Mouse (Mus musculus): Measurements from ENCODE around the gene Ccar1. TPM values are rescaled to one million over a fixed set of nuclear protein-coding genes. Genes with fewer than 3 reads are reported as not detected.
"Not testable (repeated sequence)": the region's sequence is repeated elsewhere in the genome, so short reads cannot be mapped to it uniquely, and the experiment has no call there.

Ccar1 gene
- polyA plus RNA-seq, 1 experiment = 0.70 TPM

DNA sequence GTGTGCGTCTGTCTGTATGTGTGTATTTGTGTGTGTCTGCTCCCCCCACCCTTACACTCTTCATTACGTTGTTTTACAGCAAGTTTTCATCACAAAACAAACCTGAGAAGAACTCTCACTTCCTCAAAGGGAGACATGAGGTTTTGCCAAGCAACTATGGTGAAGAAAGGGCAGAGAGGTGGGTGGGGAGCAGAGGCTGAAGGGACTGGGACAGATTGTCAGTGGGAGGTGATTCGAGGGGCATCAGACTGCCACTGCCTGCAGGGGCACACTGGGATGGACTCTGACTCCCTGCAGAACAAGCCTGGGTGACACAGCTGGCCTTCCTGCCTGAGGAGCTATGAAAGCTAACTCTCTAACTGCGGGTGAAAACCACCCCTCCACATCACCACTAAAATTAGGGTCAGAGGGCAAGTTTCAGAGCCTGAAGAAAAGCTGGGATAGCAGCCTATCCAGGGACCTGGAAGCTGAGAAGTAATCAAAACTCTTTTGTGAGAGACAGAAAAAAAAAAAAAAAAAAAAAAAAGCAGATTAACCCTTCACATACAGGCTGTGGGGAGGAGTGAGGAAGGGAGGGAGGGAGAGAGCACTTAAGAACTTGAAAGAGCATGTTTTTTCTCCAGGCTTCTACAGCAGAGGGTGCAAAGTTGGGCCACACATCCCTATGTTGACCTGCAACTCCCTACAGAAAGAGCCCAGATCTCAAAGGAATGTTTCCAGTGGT lies 55.0 kb downstream of the Ccar1 start:
- no peaks in the 10 kb centered on the region for H3K4me1 ChIP-seq (ENCODE audit: control insufficient read depth)
- peaks cover 20% of the 10 kb centered on the region for H3K36me3 ChIP-seq (ENCODE audit: control insufficient read depth)
- H3K27me3 ChIP-seq (ENCODE audit: control insufficient read depth) = no peaks in the 10 kb centered on the region
- H3K9me3 ChIP-seq (ENCODE audit: control insufficient read depth, low read length) = no peaks in the 10 kb centered on the region
- no peak overlapping the region for H3K4me3 ChIP-seq (replicated peaks)
- TF ChIP-seq TAL1 (IDR thresholded peaks at IDR 0.05; ENCODE audit: low read length) (no peak), GATA1 (IDR thresholded peaks at IDR 0.05; ENCODE audit: low read length) (no peak)

DNA sequence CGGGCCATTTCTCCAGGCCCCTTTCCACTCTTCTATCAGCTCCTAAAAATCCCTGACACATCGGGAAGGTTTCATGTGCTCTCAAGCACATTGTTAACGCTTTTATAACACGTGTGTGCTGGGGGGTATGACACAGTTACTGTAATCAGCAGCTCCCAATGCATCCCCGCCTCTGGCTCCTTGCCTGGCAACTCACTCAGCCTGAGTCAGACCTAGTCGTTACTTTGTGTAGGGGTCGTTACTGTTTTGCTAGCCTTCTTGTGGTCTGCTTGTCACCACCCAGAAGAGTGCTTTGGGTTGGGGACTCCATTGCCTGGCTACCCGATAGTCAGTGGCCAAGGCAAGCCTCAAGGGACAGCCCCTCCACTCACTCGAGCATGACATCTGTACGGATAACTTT lies 61.3 kb downstream of the Ccar1 start:
- H3K27me3 ChIP-seq (ENCODE audit: control insufficient read depth) = peaks cover 29% of the 10 kb centered on the region
- no peak overlapping the region for H3K4me3 ChIP-seq (replicated peaks)
- H3K36me3 ChIP-seq (ENCODE audit: control insufficient read depth) = no peaks in the 10 kb centered on the region
- H3K4me1 ChIP-seq (ENCODE audit: control insufficient read depth) = peaks cover 5% of the 10 kb centered on the region
- TF ChIP-seq TAL1 (IDR thresholded peaks at IDR 0.05; ENCODE audit: low read length) (no peak), GATA1 (IDR thresholded peaks at IDR 0.05; ENCODE audit: low read length) (no peak)
- no peaks in the 10 kb centered on the region for H3K9me3 ChIP-seq (ENCODE audit: control insufficient read depth, low read length)

DNA sequence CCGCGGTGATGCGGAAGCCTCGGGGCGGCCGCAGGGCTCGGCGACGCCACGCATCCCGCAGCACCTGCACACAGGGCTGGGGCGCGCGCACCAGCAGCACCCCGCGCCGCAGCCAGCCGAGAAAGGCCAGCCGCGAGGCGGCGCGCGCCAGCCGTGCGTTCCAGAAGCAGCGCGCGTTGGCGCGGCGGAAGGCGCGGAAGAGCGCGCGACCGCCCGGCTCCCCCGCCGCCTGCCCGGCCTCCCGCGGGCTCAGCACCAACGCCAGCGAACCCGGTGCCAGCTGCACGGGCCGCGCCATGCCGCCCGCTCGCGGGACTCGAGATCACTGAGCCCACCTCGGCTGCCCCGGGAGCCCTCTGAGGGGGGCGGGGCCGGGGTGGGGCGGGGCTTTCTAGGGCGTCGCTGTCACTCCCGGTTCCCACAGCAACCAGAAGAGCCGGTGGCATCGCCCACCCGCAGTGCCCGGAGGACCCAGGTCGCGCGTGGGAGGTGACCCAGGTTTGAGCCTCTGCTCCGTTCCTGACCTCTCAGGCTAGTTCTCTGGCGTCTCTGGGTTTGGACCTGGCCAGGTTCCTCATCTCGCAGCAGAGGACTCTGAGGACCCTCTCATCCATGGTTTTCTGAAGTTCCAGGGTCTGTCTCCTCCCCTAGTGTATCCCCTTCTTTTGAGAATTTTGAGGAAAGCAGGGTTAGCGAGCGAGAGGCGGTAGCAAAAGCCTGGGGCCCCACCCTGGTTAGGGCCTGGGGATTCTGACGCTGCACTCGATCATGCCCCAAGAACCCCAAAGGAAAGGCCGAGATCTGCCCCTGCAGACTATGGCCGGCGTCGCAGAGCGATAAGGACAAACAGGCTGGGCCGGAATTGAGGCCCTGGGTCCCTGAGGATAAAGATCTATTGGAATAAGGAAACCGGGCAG lies 66.1 kb downstream of the Ccar1 start, which contains the start of gene Stox1:
Gene Stox1, minus strand, starts transcription at position 358 of the 917 bp plus-strand sequence.
- TF ChIP-seq GATA1 (IDR thresholded peaks at IDR 0.05; ENCODE audit: low read length) (no peak), TAL1 (IDR thresholded peaks at IDR 0.05; ENCODE audit: low read length) (no peak)
- Histone ChIP-seq H3K36me3 (ENCODE audit: control insufficient read depth) (no peaks in the 10 kb centered on the region), H3K4me1 (ENCODE audit: control insufficient read depth) (peaks cover 10% of the 10 kb centered on the region), H3K4me3 (replicated peaks) (peak within 1 kb of the TSS; percentile 64), H3K9me3 (ENCODE audit: control insufficient read depth, low read length) (no peaks in the 10 kb centered on the region), H3K27me3 (ENCODE audit: control insufficient read depth) (peaks cover 71% of the 10 kb centered on the region)

DNA sequence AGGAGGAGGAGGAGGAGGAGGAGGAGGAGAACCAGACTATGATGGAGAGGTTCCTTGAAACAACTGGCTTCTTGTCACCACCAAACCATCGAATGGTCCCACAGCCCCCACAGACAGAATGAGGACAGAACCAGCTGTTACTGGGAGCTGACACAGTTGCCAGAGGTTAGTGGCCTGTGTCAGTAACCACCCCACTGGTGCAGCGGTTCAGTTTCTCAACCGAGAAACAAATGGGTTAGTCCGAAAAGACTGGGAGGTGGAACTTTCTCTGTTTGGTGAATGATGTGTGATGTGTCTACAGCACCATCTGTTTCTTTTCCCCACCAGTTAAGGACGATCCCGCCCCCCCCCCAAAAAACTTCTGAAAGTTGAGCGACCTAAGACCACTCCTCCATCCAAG lies 67.2 kb downstream of the Ccar1 start:
- Histone ChIP-seq H3K27me3 (ENCODE audit: control insufficient read depth) (peaks cover 70% of the 10 kb centered on the region), H3K36me3 (ENCODE audit: control insufficient read depth) (no peaks in the 10 kb centered on the region), H3K9me3 (ENCODE audit: control insufficient read depth, low read length) (no peaks in the 10 kb centered on the region), H3K4me1 (ENCODE audit: control insufficient read depth) (peaks cover 10% of the 10 kb centered on the region), H3K4me3 (replicated peaks) (no peak overlapping the region)
- no peak for TF ChIP-seq TAL1 (IDR thresholded peaks at IDR 0.05; ENCODE audit: low read length)
- TF ChIP-seq GATA1 (IDR thresholded peaks at IDR 0.05; ENCODE audit: low read length) = no peak

DNA sequence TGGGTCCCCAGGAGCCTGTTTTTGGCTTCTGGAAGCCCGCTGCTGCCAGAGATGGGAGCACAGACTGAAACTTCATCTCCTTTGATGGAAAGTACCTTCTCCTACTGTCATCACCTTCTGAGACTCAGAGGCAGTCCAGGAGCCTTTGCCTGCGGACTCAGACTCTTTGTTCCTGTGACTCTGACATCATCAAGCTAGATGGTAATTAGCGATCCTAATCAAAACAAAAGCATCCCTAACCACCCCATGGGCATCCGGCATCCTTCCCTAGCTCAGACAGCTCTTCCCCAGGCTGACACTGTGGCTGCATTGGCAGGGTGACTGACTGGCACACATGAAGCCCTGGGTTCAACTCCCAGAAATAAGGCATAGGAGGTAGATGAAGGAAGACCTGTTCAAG lies 69.4 kb downstream of the Ccar1 start:
- Histone ChIP-seq H3K4me1 (ENCODE audit: control insufficient read depth) (peaks cover 10% of the 10 kb centered on the region), H3K36me3 (ENCODE audit: control insufficient read depth) (no peaks in the 10 kb centered on the region), H3K4me3 (replicated peaks) (no peak overlapping the region), H3K9me3 (ENCODE audit: control insufficient read depth, low read length) (no peaks in the 10 kb centered on the region), H3K27me3 (ENCODE audit: control insufficient read depth) (peaks cover 61% of the 10 kb centered on the region)
- TF ChIP-seq GATA1 (IDR thresholded peaks at IDR 0.05; ENCODE audit: low read length) (no peak), TAL1 (IDR thresholded peaks at IDR 0.05; ENCODE audit: low read length) (no peak)

DNA sequence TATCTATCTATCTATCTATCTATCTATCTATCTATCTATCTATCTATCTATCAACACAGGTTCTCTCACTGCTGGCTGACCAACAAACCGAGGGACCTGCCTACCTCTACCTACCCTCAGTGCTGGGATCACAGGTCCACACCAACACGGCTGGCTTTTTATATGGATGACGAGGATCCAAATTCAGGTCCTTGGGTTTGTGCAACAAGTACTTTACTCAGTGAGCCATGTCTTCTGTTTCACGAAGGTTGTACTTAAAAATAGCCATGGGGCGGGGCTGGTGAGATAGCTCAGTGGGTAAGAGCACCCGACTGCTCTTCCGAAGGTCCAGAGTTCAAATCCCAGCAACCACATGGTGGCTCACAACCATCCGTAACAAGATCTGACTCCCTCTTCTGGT lies 71.5 kb downstream of the Ccar1 start:
- H3K27me3 ChIP-seq (ENCODE audit: control insufficient read depth) = peaks cover 40% of the 10 kb centered on the region
- H3K9me3 ChIP-seq (ENCODE audit: control insufficient read depth, low read length) = not testable (repeated sequence)

DNA sequence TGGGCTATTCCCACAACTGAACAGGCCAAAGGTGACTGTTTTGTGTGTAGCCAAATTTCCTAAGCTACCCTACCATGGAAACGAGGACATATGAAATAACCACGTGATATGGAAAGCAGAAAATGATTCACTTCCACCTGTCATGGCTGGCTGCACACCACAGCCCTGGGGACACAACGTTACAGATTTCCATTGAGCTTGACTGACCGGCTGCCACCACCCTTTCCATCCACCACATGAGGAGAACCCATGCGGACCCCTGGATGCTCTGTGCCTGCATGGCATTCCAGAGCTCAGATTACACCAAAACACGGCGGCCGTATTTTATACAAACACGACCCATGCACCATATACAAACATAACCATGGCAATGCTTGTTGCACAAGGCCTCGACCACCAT lies 78.6 kb downstream of the Ccar1 start:
- Histone ChIP-seq H3K9me3 (ENCODE audit: control insufficient read depth, low read length) (0 out of 2 replicates have a peak, but pooled peaks cover 2% of the 10 kb centered on the region), H3K36me3 (ENCODE audit: control insufficient read depth) (no peaks in the 10 kb centered on the region), H3K27me3 (ENCODE audit: control insufficient read depth) (no peaks in the 10 kb centered on the region), H3K4me1 (ENCODE audit: control insufficient read depth) (no peaks in the 10 kb centered on the region), H3K4me3 (replicated peaks) (no peak overlapping the region)
- no peak for TF ChIP-seq TAL1 (IDR thresholded peaks at IDR 0.05; ENCODE audit: low read length)
- no peak for TF ChIP-seq GATA1 (IDR thresholded peaks at IDR 0.05; ENCODE audit: low read length)

More for the DNA sequence above, 71.5 kb downstream of the Ccar1 start:
- H3K4me3 ChIP-seq (replicated peaks); H3K4me1 ChIP-seq (ENCODE audit: control insufficient read depth); H3K36me3 ChIP-seq (ENCODE audit: control insufficient read depth): not testable (repeated sequence)

DNA sequence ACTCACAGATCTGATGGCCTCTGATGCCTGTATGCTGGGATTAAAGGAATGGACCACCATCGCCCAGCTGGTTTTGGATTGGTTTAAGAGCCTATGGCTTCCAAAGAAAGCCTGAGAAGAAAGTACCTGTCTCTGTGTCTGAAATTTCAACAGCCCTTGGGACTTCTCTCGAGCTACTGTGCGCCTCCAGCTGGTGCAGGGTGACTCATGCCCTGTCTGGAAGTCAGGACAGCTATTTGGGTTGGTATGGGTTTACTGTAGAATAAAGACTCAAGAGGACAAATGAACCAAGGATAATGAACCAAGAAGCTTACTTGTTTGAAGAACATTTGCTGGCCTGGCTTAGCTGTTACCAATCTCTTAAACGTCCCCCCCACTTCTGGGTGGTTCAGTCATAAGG lies 88.5 kb downstream of the Ccar1 start:
- no peaks in the 10 kb centered on the region for H3K4me1 ChIP-seq (ENCODE audit: control insufficient read depth)
- H3K36me3 ChIP-seq (ENCODE audit: control insufficient read depth) = no peaks in the 10 kb centered on the region
- H3K4me3 ChIP-seq (replicated peaks) = no peak overlapping the region
- H3K27me3 ChIP-seq (ENCODE audit: control insufficient read depth) = no peaks in the 10 kb centered on the region
- H3K9me3 ChIP-seq (ENCODE audit: control insufficient read depth, low read length) = no peaks in the 10 kb centered on the region
- TF ChIP-seq GATA1 (IDR thresholded peaks at IDR 0.05; ENCODE audit: low read length) (no peak), TAL1 (IDR thresholded peaks at IDR 0.05; ENCODE audit: low read length) (no peak)

DNA sequence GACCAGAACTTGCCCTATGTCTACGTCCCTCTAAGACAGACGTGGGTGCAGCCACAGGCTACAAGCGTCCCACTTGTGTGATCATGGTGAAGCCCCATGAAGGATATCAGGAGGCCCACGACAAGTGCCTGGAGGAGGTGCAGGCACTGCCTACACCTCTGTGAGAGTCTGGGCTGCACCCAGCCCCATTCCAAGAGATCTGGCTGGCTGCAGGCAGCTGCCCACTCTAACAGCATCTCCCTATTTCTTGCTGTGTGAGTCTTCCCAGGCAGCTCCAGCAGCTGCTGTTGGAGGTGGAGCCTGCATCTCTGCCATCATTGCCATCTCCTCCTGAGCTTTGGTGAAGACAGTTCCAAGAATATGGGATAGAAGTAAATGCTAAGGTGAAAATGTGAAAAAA lies 89.7 kb downstream of the Ccar1 start:
- Histone ChIP-seq H3K4me3 (replicated peaks) (no peak overlapping the region), H3K36me3 (ENCODE audit: control insufficient read depth) (no peaks in the 10 kb centered on the region), H3K27me3 (ENCODE audit: control insufficient read depth) (no peaks in the 10 kb centered on the region), H3K4me1 (ENCODE audit: control insufficient read depth) (no peaks in the 10 kb centered on the region), H3K9me3 (ENCODE audit: control insufficient read depth, low read length) (no peaks in the 10 kb centered on the region)
- TF ChIP-seq TAL1 (IDR thresholded peaks at IDR 0.05; ENCODE audit: low read length) = no peak
- TF ChIP-seq GATA1 (IDR thresholded peaks at IDR 0.05; ENCODE audit: low read length) = no peak

Other genes with a start within 250 kb of the Ccar1 start
- 1.2 and 1.3 TPM in 2 replicates for gene Kif1bp, start 213.8 kb downstream of the Ccar1 start, polyA plus RNA-seq (2012)
- gene Ddx21, start 190.0 kb downstream of the Ccar1 start, polyA plus RNA-seq (2012) = 2.1 and 3.2 TPM in 2 replicates
- 4.4 and 5.6 TPM in 2 replicates for gene Ddx50, start 141.1 kb downstream of the Ccar1 start, polyA plus RNA-seq (2012)
- not detected in 2 replicates for gene Stox1, start 66.2 kb downstream of the Ccar1 start, polyA plus RNA-seq (2012)
- gene Tet1, start 116.7 kb upstream of the Ccar1 start, polyA plus RNA-seq (2012) = 0.11 TPM in 1 of 2 replicates, not detected in the other
- gene Slc25a16, start 128.3 kb upstream of the Ccar1 start, polyA plus RNA-seq (2012) = 0.33 and 0.58 TPM in 2 replicates
- gene Dna2, start 154.7 kb upstream of the Ccar1 start, polyA plus RNA-seq (2012) = 1.0 and 1.6 TPM in 2 replicates
- not detected in 2 replicates for gene Rufy2, start 187.9 kb upstream of the Ccar1 start, polyA plus RNA-seq (2012)
- 2.2 and 2.4 TPM in 2 replicates for gene Hnrnph3, start 231.9 kb upstream of the Ccar1 start, polyA plus RNA-seq (2012)
- gene Pbld2, start 232.0 kb upstream of the Ccar1 start, polyA plus RNA-seq (2012) = not detected in 2 replicates